Mouse (Mus musculus) C2C12 (cell line): ENCODE measurements at regions not wholly inside any gene's neighbourhood (a gene's known extent, or its start where the extent isn't known, plus 50 kb on each side); places are given as distances from the start of the nearest gene placed in this dataset.

ENCODE experiments used
- CEBPB ChIP-seq: IDR thresholded peaks from one replicate; pipeline ENCODE4 v1.6.1; 2011; ENCODE audit warnings: low read depth, mild to moderate bottlenecking, control low read depth, moderate library complexity
- CTCF ChIP-seq: IDR thresholded peaks from one replicate; pipeline ENCODE4 v1.5.1; 2011; ENCODE audit not compliant: control insufficient read depth, insufficient read depth, insufficient read length
- FOSL1 ChIP-seq: IDR thresholded peaks from one replicate; pipeline ENCODE4 v1.8.0; 2011; ENCODE audit warnings: mild to moderate bottlenecking, low read length; ENCODE audit not compliant: poor library complexity, insufficient read depth, severe bottlenecking
- MAX ChIP-seq: IDR thresholded peaks from one replicate; pipeline ENCODE4 v1.6.1; 2011; ENCODE audit warnings: mild to moderate bottlenecking, control low read depth
- MYOD1 ChIP-seq: IDR thresholded peaks from one replicate; pipeline ENCODE4 v1.6.1; 2011; ENCODE audit warnings: low read depth; ENCODE audit not compliant: control insufficient read depth, insufficient read length
- USF1 ChIP-seq: IDR thresholded peaks from one replicate; pipeline ENCODE4 v1.6.1; 2011; ENCODE audit warnings: low read depth, mild to moderate bottlenecking, control low read depth, moderate library complexity

DNA sequence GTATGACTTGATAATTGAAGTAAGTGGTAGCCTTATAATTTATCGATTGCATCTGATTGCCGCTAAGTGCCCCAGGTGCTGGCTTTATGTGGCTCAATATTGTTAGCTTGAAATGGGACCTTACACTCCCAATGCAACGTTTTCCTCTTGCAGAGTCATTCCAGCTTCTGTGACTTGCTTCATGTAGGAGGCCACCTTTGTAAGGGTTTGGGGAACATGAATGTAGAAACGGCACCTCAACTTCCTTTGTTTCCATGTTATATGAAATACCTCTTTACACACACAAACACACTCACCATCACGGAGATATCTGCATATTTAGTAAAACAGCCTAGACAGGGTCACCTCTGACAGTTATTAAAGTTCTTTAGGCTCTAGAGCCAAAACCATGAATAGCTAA lies 59.4 kb upstream of the Cep78 start:
- TF ChIP-seq MAX (no peak), CTCF (no peak), USF1 (no peak), MYOD1 (no peak), FOSL1 (no peak), CEBPB (no peak)
